Mouse (Mus musculus) telencephalon, adult 2 months (tissue): ENCODE data around the gene Spin1.

ENCODE experiments used
- DNase-seq: peaks from one replicate; pipeline ENCODE4 v3.0.0-alpha.2; 2011; ENCODE audit warnings: low read depth, low spot score

The Spin1 gene

DNA sequence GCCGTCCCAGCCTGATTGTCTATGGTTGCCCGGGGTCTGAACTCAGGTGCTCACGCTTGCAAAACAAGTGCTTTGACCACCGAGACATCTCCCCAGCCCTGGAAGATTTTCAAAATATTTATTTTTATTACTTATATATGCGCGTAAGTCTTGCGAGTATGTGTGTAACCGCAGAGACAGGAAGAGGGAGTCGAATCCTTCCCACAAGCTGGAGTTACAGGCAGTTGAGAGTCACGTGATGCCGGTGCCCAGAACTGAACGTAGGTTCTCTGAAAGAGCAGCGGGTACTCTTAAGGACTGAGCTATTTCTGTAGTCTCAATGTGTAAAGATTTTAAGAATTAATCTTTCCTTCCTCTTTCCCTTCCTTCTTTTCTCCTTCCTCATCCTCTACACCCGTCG lies 93.2 kb downstream of the Spin1 start:
- DNase-seq, result no peak

DNA sequence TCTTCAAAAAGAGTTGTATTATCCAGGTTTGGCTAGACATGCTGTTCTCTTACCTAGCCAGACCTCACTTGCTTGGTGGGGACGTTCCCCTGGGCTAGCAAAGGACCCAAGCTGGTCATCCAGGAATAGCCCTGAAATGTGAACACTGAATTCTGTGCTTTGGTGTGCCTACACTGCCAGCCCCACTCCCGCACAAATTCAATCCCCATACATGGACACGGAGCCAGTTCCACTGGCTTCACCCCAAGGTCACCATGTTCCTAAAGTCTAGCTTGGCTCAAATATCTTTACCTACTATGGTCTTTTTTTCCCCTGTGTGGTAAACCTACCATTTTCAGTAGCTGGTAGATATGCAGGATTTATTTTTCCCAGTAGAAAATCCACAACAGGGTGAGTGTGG lies 97.0 kb downstream of the Spin1 start:
- DNase-seq, result no peak

DNA sequence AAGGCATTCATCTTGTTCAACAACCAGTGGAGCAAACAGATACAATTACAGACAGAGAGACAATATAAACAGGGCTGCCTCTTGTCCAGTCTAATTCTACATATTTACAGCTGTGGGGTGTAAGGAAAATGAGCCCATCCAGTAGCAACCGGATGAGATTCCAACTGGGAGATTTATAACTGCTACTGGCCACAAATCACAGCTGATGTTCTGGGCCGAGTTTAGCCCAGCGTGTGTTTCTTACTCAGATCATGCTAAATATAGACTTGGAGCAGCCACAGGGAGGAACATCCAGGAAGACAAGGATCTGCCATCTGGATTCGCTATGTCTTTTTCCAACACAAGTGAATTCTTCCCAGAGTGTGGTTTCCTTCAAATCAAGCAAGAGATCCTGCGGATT lies 97.5 kb downstream of the Spin1 start:
- peak; percentile 88 for DNase-seq
